Mouse (Mus musculus) kidney, postnatal 0 days (tissue): ENCODE measurements at regions not wholly inside any gene's neighbourhood (a gene's known extent, or its start where the extent isn't known, plus 50 kb on each side); places are given as distances from the start of the nearest gene placed in this dataset.

ENCODE experiments used
- ATAC-seq: fragments of 200-750 bp; cut with Nextera tagmentation; replicated peaks from 2 replicates; pipeline ENCODE4 v1.8.0; 2017; ENCODE audit warnings: low read depth, moderate number of reproducible peaks, moderate TSS enrichment, moderate library complexity; ENCODE audit not compliant: low FRiP score
- DNase-seq: peaks from one replicate; pipeline ENCODE4 v3.0.0-alpha.2; 2016; ENCODE audit warnings: low spot score
- H3K27ac ChIP-seq: fragments of 300-500 bp; sonication (generic); 2 replicates; pipeline ENCODE4 v1.5.1; 2014; ENCODE audit warnings: mild to moderate bottlenecking
- H3K27me3 ChIP-seq: fragments of 300-500 bp; sonication (generic); 2 replicates; pipeline ENCODE4 v1.6.1; 2014; ENCODE audit warnings: low read length, mixed read lengths; ENCODE audit not compliant: insufficient read depth
- H3K36me3 ChIP-seq: fragments of 300-500 bp; sonication (generic); 2 replicates; pipeline ENCODE4 v1.6.1; 2014; ENCODE audit warnings: low read length, mixed read lengths; ENCODE audit not compliant: insufficient read depth
- H3K4me1 ChIP-seq: fragments of 300-500 bp; sonication (generic); replicated peaks from 2 replicates; pipeline ENCODE4 v1.6.1; 2014; ENCODE audit warnings: antibody characterized with exemption, low read length, mixed read lengths; ENCODE audit not compliant: insufficient read depth
- H3K4me2 ChIP-seq: fragments of 300-500 bp; sonication (generic); 2 replicates; pipeline ENCODE4 v1.6.1; 2014; ENCODE audit warnings: mild to moderate bottlenecking, low read length, moderate library complexity, mixed read lengths
- H3K4me3 ChIP-seq: fragments of 300-500 bp; sonication (generic); replicated peaks from 2 replicates; pipeline ENCODE4 v1.5.1; 2014; ENCODE audit warnings: low read depth, low read length
- H3K9ac ChIP-seq: fragments of 300-500 bp; sonication (generic); 2 replicates; pipeline ENCODE4 v1.6.1; 2014; ENCODE audit warnings: low read depth, low read length
- H3K9me3 ChIP-seq: fragments of 300-500 bp; sonication (generic); replicated peaks from 2 replicates; pipeline ENCODE4 v1.6.1; 2016; ENCODE audit warnings: low read length, inconsistent platforms, mixed read lengths
- CTCF ChIP-seq: IDR thresholded peaks from 2 replicates; pipeline ENCODE4 v1.5.1; 2016; ENCODE audit warnings: antibody characterized with exemption, low read depth, mild to moderate bottlenecking, moderate library complexity
- WGBS: fragments of 180-500 bp; shearing (Covaris S2); extraction: QIAGEN DNeasy Blood & Tissue Kit; methylation state at CpG from one replicate; pipeline ENCODE4 v1.1.7; 2014; 5-methylcytosine and 5-hydroxymethylcytosine counted together

GRCm38 (mm10) chr1:157888573-157888972 lies 382.0 kb downstream of the Sec16b start:
- H3K4me1 ChIP-seq: no peaks in the 10 kb centered on the region
- ATAC-seq (no peak), DNase-seq (no peak)
- WGBS: 73% methylated on average over 7 of the region's 7 CpGs
- no peaks in the 10 kb centered on the region for H3K9me3 ChIP-seq
- no peaks in the 10 kb centered on the region for H3K36me3 ChIP-seq
- H3K4me3 ChIP-seq: no peak overlapping the region
- no peak for TF ChIP-seq CTCF
- H3K27me3 ChIP-seq: no peaks in the 10 kb centered on the region
- H3K27ac ChIP-seq: no peak overlapping the region
- H3K9ac ChIP-seq: no peak overlapping the region
- no peak overlapping the region for H3K4me2 ChIP-seq

GRCm38 (mm10) chr1:157906168-157906567 lies 399.6 kb downstream of the Sec16b start:
- DNase-seq: no peak
- Histone ChIP-seq H3K9ac (no peak overlapping the region), H3K9me3 (no peaks in the 10 kb centered on the region), H3K27ac (no peak overlapping the region), H3K4me1 (no peaks in the 10 kb centered on the region), H3K4me2 (no peak overlapping the region), H3K27me3 (no peaks in the 10 kb centered on the region), H3K4me3 (no peak overlapping the region), H3K36me3 (no peaks in the 10 kb centered on the region)
- 88% methylated on average over 2 of the region's 2 CpGs for WGBS
- TF ChIP-seq CTCF: no peak
- ATAC-seq: no peak

- DNase-seq: no peak
- H3K36me3 ChIP-seq: no peaks in the 10 kb centered on the region
- TF ChIP-seq CTCF: no peak
- no peak overlapping the region for H3K9ac ChIP-seq
- H3K27ac ChIP-seq: no peak overlapping the region
- H3K27me3 ChIP-seq: no peaks in the 10 kb centered on the region
- no peak for ATAC-seq
- H3K4me3 ChIP-seq: no peak overlapping the region
- H3K9me3 ChIP-seq: no peaks in the 10 kb centered on the region
- H3K4me1 ChIP-seq: no peaks in the 10 kb centered on the region
- no peak overlapping the region for H3K4me2 ChIP-seq
- WGBS: 68% methylated on average over 1 of the region's 1 CpGs
Observed at GRCm38 (mm10) chr1:157937800-157938348, 418.3 kb downstream of the Brinp2 start.

GRCm38 (mm10) chr1:157939516-157939915 lies 416.6 kb downstream of the Brinp2 start:
- Histone ChIP-seq H3K36me3 (no peaks in the 10 kb centered on the region), H3K27me3 (no peaks in the 10 kb centered on the region), H3K4me1 (no peaks in the 10 kb centered on the region), H3K9ac (no peak overlapping the region), H3K4me3 (no peak overlapping the region), H3K9me3 (no peaks in the 10 kb centered on the region), H3K4me2 (no peak overlapping the region), H3K27ac (no peak overlapping the region)
- DNase-seq: no peak
- whole genome bisulfite sequencing: 51% methylated on average over 1 of the region's 1 CpGs
- no peak for ATAC-seq
- TF ChIP-seq CTCF: no peak

GRCm38 (mm10) chr1:157940331-157940758 lies 415.8 kb downstream of the Brinp2 start:
- no peak overlapping the region for H3K4me3 ChIP-seq
- no peaks in the 10 kb centered on the region for H3K9me3 ChIP-seq
- WGBS: 29% methylated on average over 3 of the region's 3 CpGs
- no peaks in the 10 kb centered on the region for H3K4me1 ChIP-seq
- no peak overlapping the region for H3K27ac ChIP-seq
- no peaks in the 10 kb centered on the region for H3K27me3 ChIP-seq
- TF ChIP-seq CTCF: no peak
- H3K4me2 ChIP-seq: no peak overlapping the region
- no peaks in the 10 kb centered on the region for H3K36me3 ChIP-seq
- ATAC-seq (no peak), DNase-seq (no peak)
- no peak overlapping the region for H3K9ac ChIP-seq

- TF ChIP-seq CTCF: no peak
- no peak overlapping the region for H3K9ac ChIP-seq
- no peaks in the 10 kb centered on the region for H3K4me1 ChIP-seq
- no peak overlapping the region for H3K4me2 ChIP-seq
- ATAC-seq: no peak
- H3K4me3 ChIP-seq: no peak overlapping the region
- no peak overlapping the region for H3K27ac ChIP-seq
- H3K27me3 ChIP-seq: no peaks in the 10 kb centered on the region
- H3K36me3 ChIP-seq: no peaks in the 10 kb centered on the region
- no peak for DNase-seq
- WGBS: 51% methylated on average over 4 of the region's 4 CpGs
- H3K9me3 ChIP-seq: no peaks in the 10 kb centered on the region
Observed at GRCm38 (mm10) chr1:157957506-157957905, 398.6 kb downstream of the Brinp2 start.

- no peak for ATAC-seq
- no peak for TF ChIP-seq CTCF
- no peaks in the 10 kb centered on the region for H3K9me3 ChIP-seq
- no peaks in the 10 kb centered on the region for H3K36me3 ChIP-seq
- H3K27me3 ChIP-seq: no peaks in the 10 kb centered on the region
- H3K9ac ChIP-seq: no peak overlapping the region
- H3K4me1 ChIP-seq: no peaks in the 10 kb centered on the region
- no peak for DNase-seq
- 81% methylated on average over 3 of the region's 3 CpGs for WGBS
- H3K27ac ChIP-seq: no peak overlapping the region
- H3K4me2 ChIP-seq: no peak overlapping the region
- H3K4me3 ChIP-seq: no peak overlapping the region
Observed at GRCm38 (mm10) chr1:157964461-157964860, 391.7 kb downstream of the Brinp2 start.
